Mouse (Mus musculus): ENCODE measurements around the gene Mdga1.

- TF ChIP-seq CTCF (IDR thresholded peaks at IDR 0.05; ENCODE audit: low read depth, low read length) (no peak), POLR2A (IDR thresholded peaks at IDR 0.05; ENCODE audit: borderline replicate concordance, low read depth, low read length) (no peak)
These were observed 155.1 kb downstream of the Mdga1 start for GRCm38 (mm10) chr17:29814758-29815157.
